Mouse (Mus musculus) heart, postnatal 0 days (tissue): Measurements from ENCODE around the gene Tmsb4x.

Experiments used
- CTCF ChIP-seq: IDR thresholded peaks from 2 replicates; pipeline ENCODE4 v1.5.1; 2016; ENCODE audit warnings: antibody characterized with exemption, control low read depth, low read depth
- EP300 ChIP-seq: IDR thresholded peaks from 2 replicates; pipeline ENCODE4 v1.6.1; 2016; ENCODE audit warnings: antibody characterized with exemption, low read depth

DNA sequence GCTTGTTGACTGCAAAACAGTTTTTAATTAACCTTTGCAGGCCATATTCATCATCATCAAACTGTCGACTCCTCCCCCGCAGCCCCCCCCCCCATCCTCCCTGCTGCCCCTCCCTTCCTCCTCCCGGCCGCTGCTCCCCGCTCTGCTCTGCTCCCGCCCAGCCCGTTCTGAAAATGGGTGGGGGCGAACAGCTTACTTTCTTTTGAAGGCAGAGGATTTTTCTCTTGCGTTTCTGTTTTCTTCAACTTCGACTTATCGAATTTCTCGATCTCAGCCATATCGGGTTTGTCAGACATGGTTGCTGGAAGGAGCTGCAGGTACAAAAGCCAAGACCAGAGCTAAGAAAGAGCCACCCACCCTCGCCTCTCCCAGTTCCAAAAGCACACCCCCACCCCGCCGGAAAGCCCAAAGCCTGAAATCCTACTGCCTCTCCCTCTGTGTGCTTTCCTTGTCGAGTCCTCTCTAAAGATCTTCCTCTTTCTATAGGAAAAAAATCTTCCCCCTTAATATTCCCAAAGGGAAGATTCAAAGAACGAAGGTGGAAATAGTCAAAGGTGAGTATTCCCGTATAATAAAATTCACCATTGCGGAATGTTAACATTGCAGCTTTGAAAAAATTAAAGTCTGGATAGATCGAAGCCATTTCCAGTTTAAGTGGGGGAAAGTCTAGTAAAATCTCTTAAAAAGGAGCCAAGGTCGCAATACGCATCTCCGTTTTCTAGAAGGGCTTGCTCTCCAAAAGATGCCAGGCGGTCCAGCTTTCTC, 1.2 kb downstream of the Tmsb4x start:
- TF ChIP-seq CTCF: no peak
- TF ChIP-seq EP300: no peak
